Mouse (Mus musculus) heart, postnatal 0 days (tissue): ENCODE data around the gene Map1s. TPM values are rescaled to one million over a fixed set of nuclear protein-coding genes. Genes with fewer than 3 reads are reported as not detected.

Experiments used
- ATAC-seq: fragments of 200-750 bp; cut with Nextera tagmentation; 2 replicates; pipeline ENCODE4 v1.8.0; 2017; ENCODE audit warnings: low read depth, moderate number of reproducible peaks, moderate library complexity; ENCODE audit not compliant: insufficient read depth
- DNase-seq: peaks from one replicate; pipeline ENCODE4 v3.0.0-alpha.2; 2016; ENCODE audit warnings: low spot score
- H3K27ac ChIP-seq: fragments of 300-500 bp; sonication (generic); 2 replicates; pipeline ENCODE4 v1.5.1; 2014; ENCODE audit warnings: low read depth, mild to moderate bottlenecking
- H3K27me3 ChIP-seq: fragments of 300-500 bp; sonication (generic); 2 replicates; pipeline ENCODE4 v1.6.1; 2014; ENCODE audit warnings: low read length, mixed read lengths; ENCODE audit not compliant: control insufficient read depth, insufficient read depth
- H3K36me3 ChIP-seq: fragments of 300-500 bp; sonication (generic); replicated peaks from 2 replicates; pipeline ENCODE4 v1.6.1; 2014; ENCODE audit warnings: low read length, mixed read lengths; ENCODE audit not compliant: control insufficient read depth, insufficient read depth
- H3K4me1 ChIP-seq: fragments of 300-500 bp; sonication (generic); 2 replicates; pipeline ENCODE4 v1.6.1; 2014; ENCODE audit warnings: antibody characterized with exemption; ENCODE audit not compliant: control insufficient read depth, insufficient read depth
- H3K4me2 ChIP-seq: fragments of 300-500 bp; sonication (generic); 2 replicates; pipeline ENCODE4 v1.6.1; 2014; ENCODE audit warnings: low read depth, mild to moderate bottlenecking, low read length, moderate library complexity
- H3K4me3 ChIP-seq: fragments of 300-500 bp; sonication (generic); 2 replicates; pipeline ENCODE4 v1.5.1; 2014; ENCODE audit warnings: low read depth, low read length
- H3K9ac ChIP-seq: fragments of 300-500 bp; sonication (generic); replicated peaks from 2 replicates; pipeline ENCODE4 v1.6.1; 2014; ENCODE audit warnings: low read depth, low read length, mixed read lengths
- H3K9me3 ChIP-seq: fragments of 300-500 bp; sonication (generic); replicated peaks from 2 replicates; pipeline ENCODE4 v1.6.1; 2016; ENCODE audit warnings: low read length; ENCODE audit not compliant: control insufficient read depth
- CTCF ChIP-seq: IDR thresholded peaks from 2 replicates; pipeline ENCODE4 v1.5.1; 2016; ENCODE audit warnings: antibody characterized with exemption, control low read depth, low read depth
- EP300 ChIP-seq: IDR thresholded peaks from 2 replicates; pipeline ENCODE4 v1.6.1; 2016; ENCODE audit warnings: antibody characterized with exemption, low read depth
- WGBS: fragments of 180-500 bp; shearing (Covaris S2); extraction: QIAGEN DNeasy Blood & Tissue Kit; methylation state at CpG from one replicate; pipeline ENCODE4 v1.1.7; 2014; 5-methylcytosine and 5-hydroxymethylcytosine counted together
- microRNA counts: library from miRNA; unstranded; fragments of <30 nt; microRNA quantifications from one replicate; lab custom pipeline; 2015
- microRNA-seq: library from miRNA; unstranded; fragments of <30 nt; microRNA quantifications from one replicate; pipeline ENCODE4, GENCODE M21; 2016
- polyA plus RNA-seq: library from polyadenylated mRNA; unstranded; fragments of >200 nt; fragmentation: Nextera tagmentation; extraction: Ambion mirVana; gene quantifications from 2 replicates; pipeline ENCODE4 v1.2.1, GENCODE M21; 2015
- total RNA-seq: library from RNA; depleted of rRNA; stranded (reverse); fragments of >200 nt; gene quantifications from 2 replicates; pipeline ENCODE4 v1.2.3, GENCODE M21; 2014; ENCODE audit warnings: low replicate concordance; rRNA removed

The Map1s gene
- total and polyA plus RNA-seq, 2 experiments from 2014 or later, result 24.9 to 32.6 TPM

- WGBS, result 4% methylated on average over 3 of the region's 3 CpGs
- TF ChIP-seq CTCF (peak; percentile 66), EP300 (no peak)
- Histone ChIP-seq H3K4me2 (no peak overlapping the region), H3K27me3 (no peaks in the 10 kb centered on the region), H3K27ac (no peak overlapping the region), H3K9ac (no peak overlapping the region), H3K9me3 (no peaks in the 10 kb centered on the region), H3K4me3 (no peak overlapping the region), H3K36me3 (no peaks in the 10 kb centered on the region), H3K4me1 (no peaks in the 10 kb centered on the region)
- ATAC-seq (no peak; the same call in 1 of the 2 replicates), DNase-seq (peak; percentile 13)
These were observed 58.4 kb downstream of the Map1s start for GRCm38 (mm10) chr8:70964159-70964558.

DNA sequence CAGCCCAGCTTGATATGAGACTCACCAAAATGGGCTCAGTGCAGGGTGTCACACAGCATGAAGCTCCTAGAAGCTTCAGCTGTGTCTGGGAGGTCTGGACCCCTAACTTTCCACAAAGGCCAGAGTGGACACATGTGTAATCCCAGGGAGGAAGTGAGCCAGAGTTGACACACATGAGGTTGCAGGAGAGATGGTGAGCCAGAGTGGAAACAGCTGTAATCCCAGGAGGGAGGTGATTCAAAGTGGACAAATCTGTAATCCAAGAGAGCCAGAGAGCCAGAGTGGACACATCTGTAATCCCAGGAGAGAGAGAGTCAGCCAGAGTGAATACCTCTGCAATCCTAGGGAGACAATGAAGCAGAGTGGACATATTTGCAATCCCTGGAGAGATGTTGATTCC is 59.1 kb downstream of the Map1s start:
- Histone ChIP-seq H3K36me3 (no peaks in the 10 kb centered on the region), H3K9ac (no peak overlapping the region), H3K27me3 (no peaks in the 10 kb centered on the region), H3K4me2 (no peak overlapping the region), H3K27ac (no peak overlapping the region), H3K4me1 (no peaks in the 10 kb centered on the region), H3K9me3 (no peaks in the 10 kb centered on the region), H3K4me3 (no peak overlapping the region)
- DNase-seq, result no peak
- no peak for TF ChIP-seq CTCF
- TF ChIP-seq EP300, result no peak
- ATAC-seq, result no peak

MicroRNAs encoded within 50 kb of the gene (microRNA counts, 519-probe panel; counts per million panel counts)
- microRNA mmu-miR-1969 (lab: Ali Mortazavi, UCI), result not detected

Small RNAs within 50 kb of the gene (microRNA-seq; reads per million reads assigned to microRNA genes)
- gene Mir1969, result 2.0 reads per million, percentile 5 among the genes with 10 or more reads in this experiment
- 0.71 reads per million for gene Mir7067

Other genes starting within 250 kb of the Map1s start
- 18.0 and 36.3 TPM in 2 replicates for gene Pgpep1, start 245.5 kb upstream of the Map1s start, total RNA-seq
- 26.9 and 29.1 TPM in 2 replicates for gene Pgpep1, start 245.5 kb upstream of the Map1s start, polyA plus RNA-seq
- 438 and 495 TPM in 2 replicates for gene Lsm4, start 232.7 kb upstream of the Map1s start, total RNA-seq
- gene Lsm4, start 232.7 kb upstream of the Map1s start, polyA plus RNA-seq, result 202 and 205 TPM in 2 replicates
- gene Jund, start 207.0 kb upstream of the Map1s start, total RNA-seq, result 322 and 503 TPM in 2 replicates
- 45.9 and 49.5 TPM in 2 replicates for gene Jund, start 207.0 kb upstream of the Map1s start, polyA plus RNA-seq
- not detected in 2 replicates for gene Iqcn, start 202.5 kb upstream of the Map1s start, total RNA-seq
- gene Iqcn, start 202.5 kb upstream of the Map1s start, polyA plus RNA-seq, result not detected in 2 replicates
- gene Gm3336, start 187.4 kb upstream of the Map1s start, total RNA-seq, result not detected in 2 replicates
- gene Gm3336, start 187.4 kb upstream of the Map1s start, polyA plus RNA-seq, result not detected in 2 replicates
- 0.42 and 1.2 TPM in 2 replicates for gene Pde4c, start 182.2 kb upstream of the Map1s start, total RNA-seq
- 0.44 and 0.56 TPM in 2 replicates for gene Pde4c, start 182.2 kb upstream of the Map1s start, polyA plus RNA-seq
- gene Rab3a, start 151.3 kb upstream of the Map1s start, total RNA-seq, result 21.4 and 40.3 TPM in 2 replicates
- gene Rab3a, start 151.3 kb upstream of the Map1s start, polyA plus RNA-seq, result 32.7 and 32.8 TPM in 2 replicates
- 26.6 and 56.3 TPM in 2 replicates for gene Mpv17l2, start 145.0 kb upstream of the Map1s start, total RNA-seq
- 50.3 and 54.0 TPM in 2 replicates for gene Mpv17l2, start 145.0 kb upstream of the Map1s start, polyA plus RNA-seq
- gene Pik3r2, start 129.2 kb upstream of the Map1s start, total RNA-seq, result 36.6 and 39.3 TPM in 2 replicates
- 30.2 and 32.5 TPM in 2 replicates for gene Pik3r2, start 129.2 kb upstream of the Map1s start, polyA plus RNA-seq
- gene Mast3, start 100.9 kb upstream of the Map1s start, total RNA-seq, result 3.0 and 5.6 TPM in 2 replicates
- gene Mast3, start 100.9 kb upstream of the Map1s start, polyA plus RNA-seq, result 2.3 and 3.2 TPM in 2 replicates
- gene Il12rb1, start 97.5 kb upstream of the Map1s start, total RNA-seq, result 0.08 TPM in 1 of 2 replicates, not detected in the other
- gene Il12rb1, start 97.5 kb upstream of the Map1s start, polyA plus RNA-seq, result not detected in 2 replicates
- 4.5 and 38.1 TPM in 2 replicates for gene Arrdc2, start 66.2 kb upstream of the Map1s start, total RNA-seq
- 3.0 and 3.6 TPM in 2 replicates for gene Arrdc2, start 66.2 kb upstream of the Map1s start, polyA plus RNA-seq
- 7.5 and 25.2 TPM in 2 replicates for gene Kcnn1, start 42.7 kb upstream of the Map1s start, total RNA-seq
- 3.4 TPM in 2 replicates for gene Kcnn1, start 42.7 kb upstream of the Map1s start, polyA plus RNA-seq
- 12.6 and 32.0 TPM in 2 replicates for gene Ccdc124, start 32.0 kb upstream of the Map1s start, total RNA-seq
- 77.9 and 79.5 TPM in 2 replicates for gene Ccdc124, start 32.0 kb upstream of the Map1s start, polyA plus RNA-seq
- gene Slc5a5, start 13.2 kb upstream of the Map1s start, total RNA-seq, result not detected in 2 replicates
- gene Slc5a5, start 13.2 kb upstream of the Map1s start, polyA plus RNA-seq, result 0.05 and 0.10 TPM in 2 replicates
- 2,186 and 2,206 TPM in 2 replicates for gene Rpl18a, start 8.5 kb upstream of the Map1s start, total RNA-seq
- gene Rpl18a, start 8.5 kb upstream of the Map1s start, polyA plus RNA-seq, result 2,523 and 2,655 TPM in 2 replicates